Mouse (Mus musculus): ENCODE results near the gene Nup98. TPM values are rescaled to one million over a fixed set of nuclear protein-coding genes. Genes with fewer than 3 reads are reported as not detected.
A peak's percentile ranks its signal among the peaks of the same experiment; 100 is the strongest.

Nup98 gene
- total and polyA plus RNA-seq, 2 experiments from 2014 or later: 11.0 to 37.1 TPM

DNA sequence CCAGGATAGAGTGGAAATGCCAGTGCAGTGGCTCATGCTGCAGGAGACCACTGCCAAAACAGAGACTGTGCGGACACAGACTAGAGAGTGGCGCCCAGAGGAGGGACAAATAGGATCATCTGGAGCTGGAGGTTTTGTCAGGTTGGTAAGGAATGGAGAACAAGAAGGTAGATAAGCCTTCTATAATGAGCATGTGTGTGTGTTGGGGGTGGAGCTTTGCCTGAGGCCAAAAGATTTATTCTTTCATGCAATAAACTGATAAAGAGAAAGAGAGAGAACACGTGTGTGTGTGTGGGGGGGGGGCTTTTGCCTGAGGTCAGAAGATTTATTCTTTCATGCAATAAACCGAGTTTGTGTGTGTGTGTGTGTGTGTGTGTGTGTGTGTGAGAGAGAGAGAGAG lies 23.1 kb upstream of the Nup98 start:
- Histone ChIP-seq H3K9ac (replicated peaks; ENCODE audit: low read length) (no peak overlapping the region), H3K4me2 (ENCODE audit: low read depth, low read length) (no peak overlapping the region), H3K4me3 (ENCODE audit: low read length) (no peak overlapping the region), H3K27ac (no peak overlapping the region), H3K36me3 (ENCODE audit: insufficient read depth, low read length) (peaks cover 18% of the 10 kb centered on the region; the same call in 1 of the 2 replicates), H3K4me1 (ENCODE audit: insufficient read depth, low read length) (no peaks in the 10 kb centered on the region), H3K27me3 (ENCODE audit: insufficient read depth, low read length) (no peaks in the 10 kb centered on the region), H3K9me3 (ENCODE audit: low read length) (no peaks in the 10 kb centered on the region)
- no peak for ATAC-seq
- no peak for TF ChIP-seq CTCF (IDR thresholded peaks at IDR 0.05; ENCODE audit: low read depth)
- DNase-seq (ENCODE audit: low spot score): no peak
- 75% methylated on average over 4 of the region's 4 CpGs for WGBS

GRCm38 (mm10) chr7:102229814-102230213 lies 19.8 kb upstream of the Nup98 start:
- Histone ChIP-seq H3K27me3 (ENCODE audit: insufficient read depth, low read length) (no peaks in the 10 kb centered on the region), H3K9ac (replicated peaks; ENCODE audit: low read length) (no peak overlapping the region), H3K4me1 (ENCODE audit: insufficient read depth, low read length) (no peaks in the 10 kb centered on the region), H3K9me3 (ENCODE audit: low read length) (no peaks in the 10 kb centered on the region), H3K4me3 (ENCODE audit: low read length) (no peak overlapping the region), H3K27ac (no peak overlapping the region), H3K4me2 (ENCODE audit: low read depth, low read length) (no peak overlapping the region), H3K36me3 (ENCODE audit: insufficient read depth, low read length) (no peaks in the 10 kb centered on the region; the same call in 1 of the 2 replicates)
- DNase-seq (ENCODE audit: low spot score) (no peak), ATAC-seq (no peak)
- 92% methylated on average over 6 of the region's 6 CpGs for WGBS
- TF ChIP-seq CTCF (IDR thresholded peaks at IDR 0.05; ENCODE audit: low read depth): no peak

DNA sequence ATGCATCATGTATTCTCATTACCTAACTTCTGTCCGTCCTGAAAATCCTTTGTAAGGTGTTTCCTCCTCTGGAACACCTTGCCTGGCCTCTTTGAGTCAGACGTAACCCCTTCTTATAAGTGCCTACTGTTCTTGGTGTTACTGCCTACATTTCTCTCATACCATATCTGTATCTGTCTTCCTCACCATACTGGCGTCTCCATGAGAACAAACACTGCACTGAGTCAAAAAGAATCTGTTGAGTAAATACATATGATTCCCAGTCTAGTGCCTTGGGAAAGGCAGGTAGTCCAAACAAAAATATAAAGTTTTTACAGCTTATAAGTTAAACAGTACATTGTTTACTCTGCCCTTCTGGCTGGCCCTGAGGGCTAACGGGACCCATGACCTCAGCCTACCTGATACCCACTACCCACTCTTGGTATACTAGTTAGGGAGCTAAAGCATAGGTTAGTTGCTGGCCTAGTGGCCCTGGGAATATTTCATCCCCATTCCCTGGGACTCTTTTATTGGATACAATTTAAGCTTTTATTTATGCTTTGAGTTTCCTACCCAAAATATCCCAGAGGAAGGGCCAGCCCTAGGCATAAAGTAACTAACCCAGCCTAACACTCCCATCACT lies 18.2 kb upstream of the Nup98 start:
- DNase-seq (ENCODE audit: low spot score): no peak
- WGBS: 90% methylated on average over 4 of the region's 4 CpGs
- Histone ChIP-seq H3K4me3 (ENCODE audit: low read length) (no peak overlapping the region), H3K36me3 (ENCODE audit: insufficient read depth, low read length) (no peaks in the 10 kb centered on the region; the same call in 1 of the 2 replicates), H3K4me2 (ENCODE audit: low read depth, low read length) (no peak overlapping the region), H3K27me3 (ENCODE audit: insufficient read depth, low read length) (no peaks in the 10 kb centered on the region), H3K9me3 (ENCODE audit: low read length) (no peaks in the 10 kb centered on the region), H3K9ac (replicated peaks; ENCODE audit: low read length) (no peak overlapping the region), H3K4me1 (ENCODE audit: insufficient read depth, low read length) (no peaks in the 10 kb centered on the region; the same call in 1 of the 2 replicates), H3K27ac (no peak overlapping the region)
- no peak for ATAC-seq
- no peak for TF ChIP-seq CTCF (IDR thresholded peaks at IDR 0.05; ENCODE audit: low read depth)

DNA sequence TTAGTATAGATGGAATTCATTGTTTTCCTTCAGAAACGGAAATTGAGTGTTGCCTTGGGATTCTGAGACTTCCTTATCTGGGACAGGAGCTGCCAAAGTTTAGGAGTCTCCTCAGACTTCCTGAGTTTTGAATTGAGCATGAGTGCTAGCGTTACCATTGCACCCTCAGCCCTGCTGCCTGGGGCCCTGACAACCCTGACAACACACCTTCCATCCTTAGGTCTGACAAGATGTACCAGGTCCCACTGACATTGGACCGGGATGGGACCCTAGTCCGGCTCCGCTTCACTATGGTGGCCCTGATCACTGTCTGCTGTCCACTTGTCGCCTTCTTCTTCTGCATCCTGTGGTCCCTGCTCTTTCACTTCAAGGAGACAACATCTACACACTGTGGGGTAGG lies 16.1 kb upstream of the Nup98 start:
- no peak for TF ChIP-seq CTCF (IDR thresholded peaks at IDR 0.05; ENCODE audit: low read depth)
- DNase-seq (ENCODE audit: low spot score): no peak
- no peak overlapping the region for H3K4me2 ChIP-seq (ENCODE audit: low read depth, low read length)
- no peaks in the 10 kb centered on the region; the same call in 1 of the 2 replicates for H3K36me3 ChIP-seq (ENCODE audit: insufficient read depth, low read length)
- no peak overlapping the region for H3K9ac ChIP-seq (replicated peaks; ENCODE audit: low read length)
- no peak for ATAC-seq
- no peaks in the 10 kb centered on the region for H3K9me3 ChIP-seq (ENCODE audit: low read length)
- no peaks in the 10 kb centered on the region for H3K27me3 ChIP-seq (ENCODE audit: insufficient read depth, low read length)
- WGBS: 92% methylated on average over 6 of the region's 6 CpGs
- H3K27ac ChIP-seq: no peak overlapping the region
- no peaks in the 10 kb centered on the region; the same call in 1 of the 2 replicates for H3K4me1 ChIP-seq (ENCODE audit: insufficient read depth, low read length)
- H3K4me3 ChIP-seq (ENCODE audit: low read length): no peak overlapping the region

DNA sequence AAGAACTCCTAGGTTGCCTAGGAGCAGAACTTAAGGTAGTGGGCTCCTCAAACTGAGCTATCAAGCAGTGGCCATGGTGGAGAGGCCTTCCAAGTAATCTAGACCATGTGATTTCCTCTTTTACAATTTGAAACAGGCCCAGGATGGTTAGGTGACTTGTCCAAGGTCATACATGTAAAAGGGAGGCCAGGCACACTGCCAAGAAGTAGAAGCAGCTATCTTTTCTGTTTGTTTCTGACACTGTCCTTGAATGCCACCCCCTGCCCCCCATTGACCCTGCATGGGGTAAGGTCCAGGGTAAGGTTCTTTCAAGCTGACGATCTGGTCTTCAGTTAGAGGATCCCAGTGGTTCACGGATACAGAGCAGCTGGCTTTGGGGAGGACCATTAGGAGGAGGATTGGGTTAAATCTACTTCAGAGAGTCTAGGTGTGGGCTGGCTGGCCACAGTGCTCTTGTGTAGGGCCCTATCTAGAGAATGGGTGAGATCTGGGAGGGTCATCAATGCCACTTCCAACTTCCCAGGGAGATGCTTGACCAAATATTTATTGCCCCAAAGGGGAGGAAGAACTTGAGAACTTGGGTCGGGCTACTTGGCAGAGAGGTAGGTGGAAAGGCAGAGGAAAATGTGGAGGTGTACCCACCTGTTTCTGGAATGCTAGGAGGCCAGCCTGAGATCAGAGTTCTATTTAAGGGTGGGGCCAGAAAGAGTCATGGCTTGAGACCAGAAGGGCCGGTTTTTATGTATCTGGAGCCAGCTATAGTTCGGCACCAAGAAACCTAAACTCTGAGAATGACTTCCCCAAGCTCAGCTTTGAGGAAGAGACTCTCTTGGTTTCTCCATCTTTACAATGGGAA lies 14.1 kb upstream of the Nup98 start:
- Histone ChIP-seq H3K27ac (no peak overlapping the region), H3K9ac (replicated peaks; ENCODE audit: low read length) (no peak overlapping the region), H3K36me3 (ENCODE audit: insufficient read depth, low read length) (no peaks in the 10 kb centered on the region; the same call in 1 of the 2 replicates), H3K27me3 (ENCODE audit: insufficient read depth, low read length) (no peaks in the 10 kb centered on the region), H3K9me3 (ENCODE audit: low read length) (no peaks in the 10 kb centered on the region), H3K4me3 (ENCODE audit: low read length) (no peak overlapping the region), H3K4me2 (ENCODE audit: low read depth, low read length) (no peak overlapping the region), H3K4me1 (ENCODE audit: insufficient read depth, low read length) (no peaks in the 10 kb centered on the region; the same call in 1 of the 2 replicates)
- TF ChIP-seq CTCF (IDR thresholded peaks at IDR 0.05; ENCODE audit: low read depth): no peak
- no peak for DNase-seq (ENCODE audit: low spot score)
- WGBS: 88% methylated on average over 5 of the region's 5 CpGs
- ATAC-seq: no peak

GRCm38 (mm10) chr7:102222830-102223556 lies 13.0 kb upstream of the Nup98 start:
- WGBS: 1% methylated on average over 30 of the region's 31 CpGs

More at GRCm38 (mm10) chr7:102222830-102223556, 13.0 kb upstream of the Nup98 start:
- Histone ChIP-seq H3K36me3 (ENCODE audit: insufficient read depth, low read length) (no peaks in the 10 kb centered on the region; the same call in 1 of the 2 replicates), H3K4me1 (ENCODE audit: insufficient read depth, low read length) (no peaks in the 10 kb centered on the region; the same call in 1 of the 2 replicates), H3K27ac (peak overlapping the region; percentile 43), H3K4me2 (ENCODE audit: low read depth, low read length) (peak overlapping the region; percentile 92), H3K4me3 (ENCODE audit: low read length) (peak overlapping the region; percentile 73), H3K27me3 (ENCODE audit: insufficient read depth, low read length) (no peaks in the 10 kb centered on the region), H3K9me3 (ENCODE audit: low read length) (no peaks in the 10 kb centered on the region), H3K9ac (replicated peaks; ENCODE audit: low read length) (peak overlapping the region; percentile 64)
- ATAC-seq: peak; percentile 84
- peak; percentile 72 for DNase-seq (ENCODE audit: low spot score)
- no peak for TF ChIP-seq CTCF (IDR thresholded peaks at IDR 0.05; ENCODE audit: low read depth)
